Mouse (Mus musculus): ENCODE measurements around the gene Arhgap42.

GRCm38 (mm10) chr9:9224837-9225236 lies 14.1 kb downstream of the Arhgap42 start:
- TF ChIP-seq CTCF (IDR thresholded peaks at IDR 0.05; ENCODE audit: low read depth, low read length): no peak
- TF ChIP-seq POLR2A (IDR thresholded peaks at IDR 0.05; ENCODE audit: insufficient read depth, low read length): no peak

All from ES-Bruce4 (cell line).